Mouse (Mus musculus) forebrain, embryonic 13.5 days (tissue): ENCODE measurements around the gene Disc1. TPM values are rescaled to one million over a fixed set of nuclear protein-coding genes. Genes with fewer than 3 reads are reported as not detected.

Experiments
- ATAC-seq: fragments of 200-750 bp; cut with Nextera tagmentation; 2 replicates; pipeline ENCODE4 v1.8.0; 2017
- H3K27ac ChIP-seq: fragments of 300-500 bp; sonication (generic); 2 replicates; pipeline ENCODE4 v1.5.1; 2015; ENCODE audit warnings: inconsistent platforms, mild to moderate bottlenecking, moderate library complexity
- H3K27me3 ChIP-seq: fragments of 300-500 bp; sonication (generic); 2 replicates; pipeline ENCODE4 v1.6.1; 2015; ENCODE audit warnings: mild to moderate bottlenecking, inconsistent platforms
- H3K36me3 ChIP-seq: fragments of 300-500 bp; sonication (generic); 2 replicates; pipeline ENCODE4 v1.6.1; 2015; ENCODE audit warnings: mild to moderate bottlenecking, inconsistent platforms; ENCODE audit not compliant: poor library complexity, severe bottlenecking
- H3K4me1 ChIP-seq: fragments of 300-500 bp; sonication (generic); 2 replicates; pipeline ENCODE4 v1.6.1; 2015; ENCODE audit warnings: inconsistent platforms
- H3K4me2 ChIP-seq: fragments of 300-500 bp; sonication (generic); 2 replicates; pipeline ENCODE4 v1.6.1; 2015; ENCODE audit warnings: inconsistent platforms, mild to moderate bottlenecking, moderate library complexity
- H3K4me3 ChIP-seq: fragments of 300-500 bp; sonication (generic); 2 replicates; pipeline ENCODE4 v1.5.1; 2015; ENCODE audit warnings: mild to moderate bottlenecking, inconsistent platforms
- H3K9ac ChIP-seq: fragments of 300-500 bp; sonication (generic); 2 replicates; pipeline ENCODE4 v1.6.1; 2015; ENCODE audit warnings: mild to moderate bottlenecking, inconsistent platforms
- H3K9me3 ChIP-seq: fragments of 300-500 bp; sonication (generic); replicated peaks from 2 replicates; pipeline ENCODE4 v1.6.1; 2016; ENCODE audit warnings: inconsistent platforms
- WGBS: fragments of 180-500 bp; shearing (Covaris S2); methylation state at CpG from one replicate; pipeline ENCODE4 v1.1.7; 2015; 5-methylcytosine and 5-hydroxymethylcytosine counted together
- polyA plus RNA-seq: library from polyadenylated mRNA; unstranded; fragments of >200 nt; fragmentation: Nextera tagmentation; extraction: Ambion mirVana; gene quantifications from 2 replicates; pipeline ENCODE4 v1.2.1, GENCODE M21; 2015

The Disc1 gene
- polyA plus RNA-seq, 1 experiment from 2014 or later = 0.80 TPM

- no peak overlapping the region for H3K4me3 ChIP-seq
- H3K36me3 ChIP-seq = no peaks in the 10 kb centered on the region
- peak overlapping the region; percentile 12; the same call in 1 of the 2 replicates for H3K9ac ChIP-seq
- peaks cover 21% of the 10 kb centered on the region for H3K4me1 ChIP-seq
- no peak for ATAC-seq
- H3K9me3 ChIP-seq = no peaks in the 10 kb centered on the region
- WGBS = 10% methylated on average over 10 of the region's 10 CpGs
- H3K27me3 ChIP-seq = no peaks in the 10 kb centered on the region
- H3K27ac ChIP-seq = no peak overlapping the region; the same call in 1 of the 2 replicates
- peak overlapping the region; percentile 14; the same call in 1 of the 2 replicates for H3K4me2 ChIP-seq
Observed at GRCm38 (mm10) chr8:125134876-125135275, 80.9 kb downstream of the Disc1 start.

- ATAC-seq = peak; percentile 90
- H3K9ac ChIP-seq = no peak overlapping the region
- H3K36me3 ChIP-seq = no peaks in the 10 kb centered on the region
- peaks cover 24% of the 10 kb centered on the region for H3K4me1 ChIP-seq
- H3K27me3 ChIP-seq = no peaks in the 10 kb centered on the region
- no peak overlapping the region for H3K4me2 ChIP-seq
- no peak overlapping the region for H3K4me3 ChIP-seq
- 61% methylated on average over 13 of the region's 13 CpGs for WGBS
- H3K27ac ChIP-seq = peak overlapping the region; percentile 57
- no peaks in the 10 kb centered on the region; the same call in 1 of the 2 replicates for H3K9me3 ChIP-seq
Observed at GRCm38 (mm10) chr8:125139689-125140150, 85.7 kb downstream of the Disc1 start.

GRCm38 (mm10) chr8:125140965-125141364 is 87.0 kb downstream of the Disc1 start:
- 83% methylated on average over 7 of the region's 7 CpGs for WGBS
- Histone ChIP-seq H3K4me3 (no peak overlapping the region), H3K4me2 (no peak overlapping the region), H3K36me3 (no peaks in the 10 kb centered on the region), H3K27me3 (no peaks in the 10 kb centered on the region), H3K4me1 (peaks cover 15% of the 10 kb centered on the region), H3K9ac (no peak overlapping the region), H3K27ac (no peak overlapping the region), H3K9me3 (no peaks in the 10 kb centered on the region; the same call in 1 of the 2 replicates)
- ATAC-seq = no peak

DNA sequence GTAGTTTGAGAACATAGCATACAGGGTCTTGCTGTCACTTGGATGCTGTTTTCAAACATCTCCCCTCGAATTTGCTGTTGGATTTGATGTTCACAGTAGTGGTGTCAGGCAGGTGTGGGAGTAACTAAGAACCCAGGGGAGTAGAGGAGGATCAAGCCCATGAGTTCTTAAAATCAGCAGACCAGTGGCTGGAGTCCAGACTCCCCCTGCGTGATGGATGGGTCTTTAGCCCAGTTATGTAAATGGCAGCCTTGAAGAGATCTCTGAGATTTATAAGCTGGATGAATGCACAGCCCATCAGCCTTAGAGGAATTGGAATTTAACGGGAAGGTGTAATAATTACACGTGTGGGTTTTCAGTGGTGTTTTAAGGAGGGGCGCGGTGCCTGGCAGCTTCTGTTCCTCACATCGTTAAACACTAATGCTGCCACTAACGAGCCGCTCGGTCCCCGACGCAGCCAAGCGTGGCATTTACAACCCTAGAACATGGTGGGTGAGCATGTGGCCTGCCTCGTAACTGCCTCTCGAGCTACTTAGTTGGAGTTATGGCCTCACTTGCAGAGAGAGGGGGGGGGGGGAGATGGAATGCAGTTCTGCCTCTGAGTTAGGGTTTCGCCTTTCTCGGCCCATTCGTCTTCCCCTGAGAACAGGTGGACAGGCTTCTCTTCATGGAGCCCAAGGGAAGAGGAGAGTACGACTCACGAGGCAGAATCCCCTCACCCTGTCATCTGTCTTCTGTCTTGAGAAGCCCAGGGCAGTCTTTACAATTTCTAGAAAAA is 103.1 kb downstream of the Disc1 start:
- Histone ChIP-seq H3K27me3 (no peaks in the 10 kb centered on the region; the same call in 1 of the 2 replicates), H3K9me3 (no peaks in the 10 kb centered on the region), H3K36me3 (no peaks in the 10 kb centered on the region), H3K9ac (no peak overlapping the region), H3K4me3 (no peak overlapping the region), H3K4me2 (no peak overlapping the region), H3K27ac (no peak overlapping the region), H3K4me1 (peaks cover 10% of the 10 kb centered on the region)
- WGBS = 32% methylated on average over 20 of the region's 20 CpGs
- ATAC-seq = 0 out of 2 replicates have a peak, but pooled peaks have one; percentile 30

DNA sequence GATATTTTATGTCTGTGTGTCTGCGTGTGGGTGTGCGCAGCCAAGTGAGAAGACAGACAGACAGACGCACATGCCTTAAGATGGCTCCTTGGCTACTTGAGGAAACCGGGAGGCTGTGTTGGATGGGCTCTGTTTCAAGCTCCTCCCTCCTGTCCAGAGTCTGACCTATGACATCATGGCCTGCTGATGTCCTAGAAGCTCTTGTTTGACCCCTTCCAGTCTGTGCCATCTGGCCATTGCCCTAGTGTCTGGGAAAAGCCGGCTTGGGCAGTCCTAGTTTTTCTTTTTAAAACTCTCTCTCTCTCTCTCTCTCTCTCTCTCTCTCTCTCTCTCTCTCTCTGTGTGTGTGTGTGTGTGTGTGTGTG is 103.6 kb downstream of the Disc1 start:
- Histone ChIP-seq H3K4me1 (peaks cover 10% of the 10 kb centered on the region), H3K36me3 (no peaks in the 10 kb centered on the region), H3K9ac (no peak overlapping the region), H3K27ac (no peak overlapping the region), H3K4me2 (no peak overlapping the region), H3K27me3 (no peaks in the 10 kb centered on the region; the same call in 1 of the 2 replicates), H3K9me3 (no peaks in the 10 kb centered on the region), H3K4me3 (no peak overlapping the region)
- WGBS = 89% methylated on average over 5 of the region's 5 CpGs
- no peak for ATAC-seq

DNA sequence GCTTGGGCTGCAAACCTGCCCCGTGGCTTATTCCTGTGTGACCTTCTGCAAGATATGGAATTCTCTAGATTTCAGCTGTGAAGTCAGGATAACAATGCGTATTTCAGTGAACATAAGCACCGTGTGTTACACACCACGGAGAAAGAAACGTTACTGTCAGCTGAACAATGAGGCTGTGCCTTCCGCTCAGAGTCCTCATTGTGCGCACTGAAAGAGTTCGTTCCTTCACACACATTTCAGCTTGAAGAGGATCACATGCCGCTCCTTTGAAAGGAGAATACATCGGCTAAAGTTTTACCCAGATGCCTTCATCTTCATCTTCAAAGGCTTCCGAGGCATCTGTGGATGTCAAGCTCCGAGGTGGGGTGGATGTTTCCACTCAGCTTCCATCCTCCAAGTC is 105.4 kb downstream of the Disc1 start:
- Histone ChIP-seq H3K4me1 (peaks cover 10% of the 10 kb centered on the region), H3K4me2 (no peak overlapping the region)
- ATAC-seq = no peak

GRCm38 (mm10) chr8:125163491-125163890 is 109.5 kb downstream of the Disc1 start:
- Histone ChIP-seq H3K9me3 (no peaks in the 10 kb centered on the region), H3K4me3 (no peak overlapping the region), H3K4me1 (no peaks in the 10 kb centered on the region), H3K36me3 (no peaks in the 10 kb centered on the region), H3K4me2 (no peak overlapping the region), H3K27me3 (no peaks in the 10 kb centered on the region), H3K27ac (no peak overlapping the region), H3K9ac (no peak overlapping the region)
- 86% methylated on average over 10 of the region's 10 CpGs for WGBS
- ATAC-seq = no peak

More for the DNA sequence above, 105.4 kb downstream of the Disc1 start:
- no peaks in the 10 kb centered on the region for H3K36me3 ChIP-seq
- no peak overlapping the region for H3K9ac ChIP-seq
- H3K9me3 ChIP-seq = no peaks in the 10 kb centered on the region
- 37% methylated on average over 12 of the region's 12 CpGs for WGBS
- no peak overlapping the region for H3K27ac ChIP-seq
- H3K4me3 ChIP-seq = no peak overlapping the region
- no peaks in the 10 kb centered on the region; the same call in 1 of the 2 replicates for H3K27me3 ChIP-seq

GRCm38 (mm10) chr8:125163906-125164305 is 109.9 kb downstream of the Disc1 start:
- no peaks in the 10 kb centered on the region for H3K27me3 ChIP-seq
- no peak overlapping the region for H3K9ac ChIP-seq
- H3K36me3 ChIP-seq = no peaks in the 10 kb centered on the region
- H3K4me3 ChIP-seq = no peak overlapping the region
- ATAC-seq = no peak
- H3K27ac ChIP-seq = no peak overlapping the region
- H3K4me2 ChIP-seq = no peak overlapping the region
- 0 out of 2 replicates have a peak, but pooled peaks cover 1% of the 10 kb centered on the region for H3K4me1 ChIP-seq
- no peaks in the 10 kb centered on the region for H3K9me3 ChIP-seq
- 83% methylated on average over 6 of the region's 6 CpGs for WGBS

- WGBS = 65% methylated on average over 11 of the region's 11 CpGs
- ATAC-seq = peak; percentile 45; the same call in 1 of the 2 replicates
- Histone ChIP-seq H3K4me2 (no peak overlapping the region), H3K27ac (no peak overlapping the region), H3K9me3 (no peaks in the 10 kb centered on the region), H3K36me3 (no peaks in the 10 kb centered on the region), H3K4me1 (peaks cover 13% of the 10 kb centered on the region), H3K9ac (no peak overlapping the region), H3K27me3 (no peaks in the 10 kb centered on the region), H3K4me3 (no peak overlapping the region)
Observed at GRCm38 (mm10) chr8:125165505-125166446, 111.8 kb downstream of the Disc1 start.

- Histone ChIP-seq H3K9ac (no peak overlapping the region), H3K27ac (no peak overlapping the region), H3K4me2 (no peak overlapping the region), H3K27me3 (no peaks in the 10 kb centered on the region), H3K9me3 (no peaks in the 10 kb centered on the region), H3K4me3 (no peak overlapping the region), H3K4me1 (peaks cover 13% of the 10 kb centered on the region), H3K36me3 (no peaks in the 10 kb centered on the region)
- ATAC-seq = no peak
- WGBS = 78% methylated on average over 6 of the region's 6 CpGs
Observed at GRCm38 (mm10) chr8:125166545-125166944, 112.5 kb downstream of the Disc1 start.

DNA sequence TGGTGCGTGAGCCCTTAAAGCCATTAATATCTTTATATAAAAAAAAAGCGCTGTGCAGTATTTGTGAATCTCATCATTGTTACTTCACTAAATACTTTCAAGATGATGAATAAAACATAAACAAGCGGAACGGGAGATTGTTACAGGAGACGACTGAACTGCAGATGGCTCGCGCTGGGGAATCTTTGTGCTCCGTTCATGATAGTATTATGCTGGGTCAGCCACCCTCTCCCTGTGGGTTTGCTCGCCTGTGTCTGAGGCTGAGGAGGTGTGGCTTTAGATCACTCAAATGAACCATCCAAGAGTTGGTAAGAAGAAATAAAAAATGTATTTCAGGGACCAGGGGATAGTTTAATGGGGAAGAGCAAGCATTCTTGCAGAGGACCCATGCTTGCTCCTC is 113.0 kb downstream of the Disc1 start:
- Histone ChIP-seq H3K4me2 (no peak overlapping the region), H3K9ac (no peak overlapping the region), H3K4me1 (peaks cover 13% of the 10 kb centered on the region), H3K27ac (no peak overlapping the region), H3K9me3 (no peaks in the 10 kb centered on the region), H3K27me3 (no peaks in the 10 kb centered on the region), H3K36me3 (no peaks in the 10 kb centered on the region), H3K4me3 (no peak overlapping the region)
- 58% methylated on average over 9 of the region's 9 CpGs for WGBS
- no peak for ATAC-seq

DNA sequence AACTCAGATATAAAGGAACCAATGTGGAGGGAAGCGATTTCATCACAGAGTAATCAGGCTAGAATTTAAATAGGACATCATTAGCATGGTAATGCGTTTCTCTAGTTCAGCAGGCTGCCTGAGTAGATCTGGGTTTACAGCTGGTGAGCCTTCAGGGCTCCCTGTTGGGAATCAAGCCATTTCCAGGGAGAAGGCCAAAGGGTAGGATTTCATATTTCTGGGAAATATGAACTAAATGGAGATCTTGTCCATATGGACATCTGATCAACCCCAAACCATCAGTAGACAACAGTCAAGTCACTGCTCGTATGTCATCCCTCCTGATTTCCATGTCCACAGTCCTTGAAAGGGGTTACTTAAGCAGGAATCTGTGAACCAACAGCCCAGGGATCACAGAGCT is 115.6 kb downstream of the Disc1 start:
- H3K27me3 ChIP-seq = no peaks in the 10 kb centered on the region
- H3K27ac ChIP-seq = peak overlapping the region; percentile 54
- peak; percentile 45; the same call in 1 of the 2 replicates for ATAC-seq
- H3K9me3 ChIP-seq = no peaks in the 10 kb centered on the region
- H3K4me3 ChIP-seq = no peak overlapping the region
- peaks cover 13% of the 10 kb centered on the region for H3K4me1 ChIP-seq
- no peaks in the 10 kb centered on the region for H3K36me3 ChIP-seq
- H3K4me2 ChIP-seq = no peak overlapping the region
- 26% methylated on average over 3 of the region's 3 CpGs for WGBS
- no peak overlapping the region for H3K9ac ChIP-seq
